Mouse (Mus musculus) bone marrow, adult 2 months (tissue): ENCODE data around the gene Gm14226.

ENCODE experiments used
- CTCF ChIP-seq: fragments of 200-500 bp; IDR thresholded peaks from 2 replicates; pipeline ENCODE4 v1.5.1; 2011; ENCODE audit warnings: low read length, control low read depth; ENCODE audit not compliant: control insufficient read depth, insufficient read depth
- POLR2A ChIP-seq: fragments of 200-500 bp; IDR thresholded peaks from 2 replicates; pipeline ENCODE4 v1.6.1; 2011; ENCODE audit warnings: low read depth, mild to moderate bottlenecking, control low read depth, low read length, borderline replicate concordance; ENCODE audit not compliant: control insufficient read depth

DNA sequence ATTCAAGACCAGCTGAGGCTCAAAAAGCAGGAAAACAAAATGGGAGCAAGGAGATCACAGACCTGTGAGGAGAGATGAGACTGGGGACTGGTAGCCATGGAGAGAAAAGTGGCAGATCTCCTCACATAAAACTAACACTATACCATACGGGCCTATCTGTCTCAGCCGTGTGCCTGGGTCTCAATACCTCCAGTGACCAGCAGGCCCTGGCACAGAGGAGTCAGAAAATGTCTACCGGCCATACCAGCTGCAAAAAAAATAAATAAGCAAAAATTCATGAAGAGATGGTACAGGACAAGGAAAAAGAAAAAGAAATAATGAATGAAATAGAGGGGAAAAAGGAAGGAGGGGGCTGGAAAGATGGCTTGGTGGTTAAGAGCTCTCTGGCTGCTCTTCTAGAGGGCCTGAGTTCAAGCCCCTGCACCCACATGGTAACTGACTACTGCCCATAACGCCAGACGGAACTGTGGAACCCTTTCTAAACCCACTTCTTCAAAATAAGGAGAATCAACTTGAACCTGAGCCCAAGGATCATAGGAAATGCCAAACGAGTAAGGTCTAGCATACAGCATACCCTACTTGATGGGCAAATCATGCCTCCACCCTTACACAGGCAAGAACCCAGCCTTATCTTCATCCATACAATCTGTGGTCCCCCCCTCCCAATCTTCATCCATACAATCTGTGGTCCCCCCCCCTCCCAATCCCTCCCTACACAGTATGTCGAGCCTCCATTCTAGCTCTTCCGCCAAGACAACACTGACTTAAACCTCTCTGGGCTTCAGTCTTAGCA is 54.5 kb downstream of the Gm14226 start:
- TF ChIP-seq POLR2A (no peak), CTCF (no peak)
